Mouse (Mus musculus): Measurements from ENCODE around the gene Nrxn3.

The Nrxn3 gene

DNA sequence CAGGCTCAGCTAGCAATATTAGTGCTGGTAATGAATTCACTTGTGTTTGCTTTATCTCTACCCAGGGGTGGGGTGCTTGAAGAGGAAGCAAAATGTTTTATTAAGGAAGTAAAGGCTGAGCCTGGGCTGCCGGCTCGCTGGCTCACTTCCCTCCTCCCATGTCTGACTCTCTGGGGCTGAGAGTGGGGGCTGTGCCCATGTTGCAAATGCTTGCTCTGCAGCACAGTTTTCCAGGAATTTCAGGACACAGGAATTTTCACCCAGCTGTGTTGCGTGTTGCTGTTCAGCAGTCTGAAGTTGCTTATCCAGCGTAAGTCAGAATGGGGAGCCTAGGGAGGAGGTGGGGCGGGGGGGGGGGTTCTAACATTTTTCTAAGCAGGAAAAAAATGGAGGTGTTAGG, 89.5 kb downstream of the Nrxn3 start:
- DNase-seq (ENCODE audit: low spot score), result no peak

DNA sequence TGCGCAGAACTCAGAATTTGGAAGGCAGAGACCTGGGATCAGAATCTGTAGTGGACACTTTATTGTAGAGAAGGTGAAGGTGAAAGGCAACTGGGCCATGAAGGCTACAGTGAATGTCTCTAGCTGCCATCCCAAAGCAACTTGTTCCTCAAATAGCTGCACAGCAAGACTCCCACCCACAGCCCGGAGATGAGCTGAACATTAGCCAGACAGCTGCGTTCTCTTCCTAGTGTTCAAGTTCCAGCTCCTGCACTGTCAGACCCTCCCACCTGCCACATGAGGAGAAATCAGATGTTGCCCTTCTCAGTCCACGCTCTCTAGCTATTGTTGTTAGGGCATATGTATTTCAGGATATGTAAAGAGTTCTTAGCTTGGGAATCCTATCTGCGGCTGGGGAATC, 94.2 kb downstream of the Nrxn3 start:
- DNase-seq (ENCODE audit: low spot score), result no peak

DNA sequence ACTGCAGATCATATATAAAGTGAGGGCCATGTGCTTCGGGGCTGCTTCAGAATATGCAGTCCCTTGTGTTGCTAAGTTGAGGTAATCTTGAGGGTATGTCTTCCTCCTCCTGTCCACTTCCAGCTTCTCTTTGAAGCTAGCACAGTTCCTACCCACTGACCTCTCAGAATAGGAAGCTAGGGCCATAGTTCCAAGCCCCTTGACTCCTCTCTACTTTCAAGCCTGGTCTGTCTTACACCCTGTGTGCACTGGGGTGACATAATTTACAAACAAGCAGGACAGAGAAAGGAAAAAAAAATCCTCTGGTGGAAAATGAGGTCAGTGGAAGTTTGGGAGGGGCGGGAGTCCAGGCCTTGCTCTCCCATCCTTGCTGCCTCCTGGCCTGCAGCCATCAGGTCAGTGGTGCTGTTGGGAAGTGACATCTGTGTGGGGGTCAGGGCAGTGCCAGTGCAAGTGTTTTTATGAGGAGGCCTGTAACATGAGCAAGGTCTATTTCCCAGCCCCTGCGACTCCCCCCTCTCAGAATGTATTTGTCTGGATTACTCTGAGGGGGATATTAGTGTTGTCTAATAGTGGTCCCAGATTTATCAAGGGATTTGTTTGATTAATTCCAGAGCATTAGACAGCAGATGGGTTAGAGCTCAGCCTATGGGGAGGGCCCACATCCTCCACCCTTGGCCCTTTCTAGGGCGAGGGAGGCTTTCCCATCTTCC, 96.1 kb downstream of the Nrxn3 start:
- no peak for DNase-seq (ENCODE audit: low spot score)

DNA sequence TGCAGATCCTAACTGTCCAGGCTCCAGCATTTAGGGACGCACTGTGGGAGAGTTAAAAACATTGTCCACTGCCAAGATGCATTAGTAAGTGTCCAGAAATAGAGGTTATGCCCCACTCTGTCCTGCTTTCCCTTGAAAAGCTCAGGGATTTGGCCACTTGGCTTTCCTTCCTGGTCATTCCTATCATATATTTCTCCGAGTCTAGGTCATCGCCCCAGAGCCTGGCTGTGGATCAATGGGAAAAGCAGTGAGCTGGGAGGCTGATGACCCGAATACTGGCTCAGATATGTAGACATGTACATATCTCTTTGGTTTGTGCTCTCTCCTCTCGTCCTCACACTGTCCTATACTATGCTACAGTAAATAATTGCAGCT, 96.6 kb downstream of the Nrxn3 start:
- no peak for DNase-seq (ENCODE audit: low spot score)

DNA sequence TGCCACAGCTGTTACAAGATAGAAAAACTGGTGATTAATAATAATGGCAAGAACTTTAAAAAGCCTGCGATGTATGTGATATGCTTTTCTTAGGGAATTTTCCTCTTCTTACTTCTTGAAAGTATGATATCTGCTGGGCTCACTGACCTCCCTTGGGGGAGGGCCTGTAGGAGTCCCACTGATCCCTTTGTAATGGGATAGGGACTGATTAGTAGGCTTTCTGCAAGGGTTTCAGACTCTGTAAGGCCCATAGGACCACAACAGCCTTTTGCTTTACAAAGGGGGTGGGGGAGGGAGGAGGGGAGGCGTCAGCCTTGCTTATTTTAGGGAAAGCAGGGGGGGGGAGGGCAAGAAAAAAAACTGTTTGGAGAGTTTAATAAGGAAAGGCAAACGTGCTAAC, 97.5 kb downstream of the Nrxn3 start:
- no peak for DNase-seq (ENCODE audit: low spot score)

DNA sequence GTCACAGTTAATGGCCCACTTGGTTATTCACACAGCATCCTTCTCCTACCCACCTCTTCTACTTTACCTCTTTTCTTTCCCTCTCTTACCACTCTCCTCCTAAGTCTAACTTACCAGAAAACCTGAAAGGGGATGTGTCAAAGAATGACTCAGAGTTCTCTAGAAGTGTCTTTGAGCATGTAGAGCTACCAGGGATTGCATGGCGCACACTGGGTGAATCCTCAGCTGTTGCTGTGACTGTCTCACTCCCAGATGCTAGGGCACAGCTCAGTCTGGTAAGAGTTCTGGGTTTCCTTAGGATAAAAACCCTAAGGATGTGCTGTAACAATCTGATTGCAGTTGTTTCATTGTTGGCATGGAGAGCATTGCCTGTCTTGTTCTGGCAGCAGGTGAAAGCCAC, 108.2 kb downstream of the Nrxn3 start:
- DNase-seq (ENCODE audit: low spot score), result no peak

DNA sequence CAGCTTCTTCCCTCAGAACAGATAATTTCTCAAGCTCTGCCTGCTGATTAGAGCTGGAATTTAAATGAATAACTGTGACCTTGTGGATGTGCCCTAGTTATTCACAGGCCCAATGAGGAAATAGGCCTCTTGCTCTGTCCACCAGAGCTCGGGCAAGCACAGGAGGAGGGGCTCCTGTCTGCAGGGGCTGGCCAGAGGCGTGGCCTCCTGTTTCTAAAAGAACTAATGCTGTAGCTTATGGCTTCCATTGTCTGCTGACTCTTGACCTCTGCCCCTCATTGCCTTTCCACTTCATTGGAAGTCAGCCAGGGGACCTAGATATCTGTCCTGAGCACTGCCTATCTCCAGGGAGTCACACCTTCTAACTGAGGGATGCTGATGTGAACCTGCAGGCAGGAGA, 113.1 kb downstream of the Nrxn3 start:
- no peak for DNase-seq (ENCODE audit: low spot score)

DNA sequence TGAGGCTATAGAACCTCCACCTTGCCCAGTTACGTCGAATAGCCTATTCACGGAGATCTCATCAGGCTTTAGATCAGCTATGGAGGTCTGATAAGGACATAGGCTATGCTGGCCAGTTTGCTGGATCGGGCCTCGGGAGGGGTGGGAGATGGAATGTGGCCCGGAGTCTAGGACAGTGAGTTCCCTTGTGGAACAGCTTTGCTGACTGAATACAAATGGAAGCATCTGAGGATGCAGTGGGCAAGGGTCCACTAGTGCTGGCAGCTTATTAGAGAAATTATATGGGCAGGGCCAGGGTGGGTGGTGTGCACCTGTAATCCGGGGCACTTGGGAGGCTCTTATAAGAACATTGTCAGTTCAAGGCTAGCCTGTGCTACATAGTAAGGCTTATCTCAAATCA, 117.0 kb downstream of the Nrxn3 start:
- no peak for DNase-seq (ENCODE audit: low spot score)

DNA sequence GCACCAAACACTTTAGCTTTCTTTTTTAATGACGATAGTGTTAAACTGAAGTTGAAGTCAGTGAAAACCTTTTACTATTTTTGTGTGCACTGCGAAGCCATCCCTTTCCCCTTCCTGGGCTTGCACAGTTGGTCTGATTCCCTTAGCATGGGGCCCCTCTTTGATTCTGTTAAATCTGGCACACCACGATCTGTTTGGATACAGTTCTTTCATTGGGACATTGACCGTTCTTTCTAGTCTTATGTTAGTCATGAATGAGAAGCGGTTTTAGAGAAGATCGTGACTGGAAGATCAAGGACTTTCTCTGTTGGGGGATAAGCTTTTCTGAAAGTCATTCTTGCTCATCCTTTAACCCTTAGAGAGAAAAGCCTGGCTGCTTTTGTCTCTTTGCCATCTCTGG, 118.7 kb downstream of the Nrxn3 start:
- no peak for DNase-seq (ENCODE audit: low spot score)

DNA sequence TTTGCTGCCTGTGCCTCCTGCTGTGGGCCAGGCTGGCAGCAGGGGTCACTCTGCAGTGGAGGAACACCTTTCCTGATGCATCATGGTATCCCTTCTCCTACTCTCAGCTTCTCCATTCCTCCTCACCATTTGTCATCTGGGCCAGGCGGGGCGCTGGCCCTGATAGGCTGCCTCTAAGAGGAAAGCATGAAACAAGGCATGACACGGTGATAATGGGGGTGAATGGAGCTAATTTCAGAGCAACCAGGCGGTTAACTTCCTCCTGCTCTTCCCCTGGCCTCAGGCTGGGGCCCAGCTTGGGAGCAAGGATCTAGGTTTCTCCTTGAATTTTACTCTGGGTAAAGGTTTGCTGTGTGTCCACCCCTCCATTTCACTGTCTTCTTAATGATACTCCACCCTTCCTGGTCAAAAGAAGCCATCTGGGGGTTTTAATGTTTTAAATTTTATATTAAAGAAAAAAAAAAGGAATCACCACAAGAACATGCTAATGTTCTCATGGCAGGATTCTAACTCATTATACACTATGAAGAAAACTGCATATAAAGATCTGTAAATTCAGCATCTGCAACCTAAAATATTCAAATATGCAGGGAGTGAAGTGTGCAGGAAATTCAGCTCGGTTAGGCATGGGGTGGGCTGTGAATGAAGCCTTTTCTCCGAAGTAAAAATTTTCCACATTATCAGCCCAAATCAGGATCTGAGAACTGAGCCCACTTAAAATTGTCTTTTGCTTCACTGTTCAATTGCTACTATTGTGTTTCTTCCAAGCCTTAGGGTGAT, 127.9 kb downstream of the Nrxn3 start:
- no peak for DNase-seq (ENCODE audit: low spot score)

DNA sequence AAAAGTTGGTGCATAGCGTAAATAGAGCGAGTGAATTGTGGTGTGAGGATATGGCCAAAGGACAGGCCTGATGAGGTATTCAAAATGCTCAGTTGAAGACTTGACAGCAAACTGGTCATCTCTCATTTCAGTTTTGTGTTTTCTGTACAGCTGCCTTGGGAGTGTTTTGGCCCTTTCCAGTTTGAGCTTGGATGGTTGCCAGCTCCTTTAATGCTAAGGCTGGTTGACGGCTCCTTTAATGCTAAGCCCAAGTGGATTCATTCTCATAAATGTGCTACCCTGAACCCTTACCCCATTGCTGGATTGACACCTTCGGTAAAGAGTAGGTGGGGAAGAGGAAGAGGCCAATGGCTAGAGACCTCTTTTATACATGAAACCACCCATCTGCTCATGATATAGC, 131.4 kb downstream of the Nrxn3 start:
- no peak for DNase-seq (ENCODE audit: low spot score)

DNA sequence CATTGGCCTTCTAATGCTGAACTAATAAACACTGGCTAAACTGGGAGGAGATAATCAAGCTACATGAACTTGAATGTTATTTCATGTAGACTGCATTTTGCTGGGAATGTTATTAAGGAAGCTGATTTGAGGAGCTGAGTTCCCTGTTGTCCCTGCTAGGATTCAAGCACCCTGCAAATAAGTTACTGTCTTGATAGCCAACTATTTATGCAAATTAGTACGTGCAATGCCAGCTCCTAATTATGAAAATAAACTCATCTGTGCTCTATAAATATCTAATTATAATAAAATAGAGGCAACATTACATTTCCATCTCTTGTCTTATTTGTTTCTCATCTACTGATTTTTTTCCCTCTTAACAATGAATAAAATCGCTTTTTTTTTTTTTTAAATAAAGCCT, 135.0 kb downstream of the Nrxn3 start:
- no peak for DNase-seq (ENCODE audit: low spot score)

DNA sequence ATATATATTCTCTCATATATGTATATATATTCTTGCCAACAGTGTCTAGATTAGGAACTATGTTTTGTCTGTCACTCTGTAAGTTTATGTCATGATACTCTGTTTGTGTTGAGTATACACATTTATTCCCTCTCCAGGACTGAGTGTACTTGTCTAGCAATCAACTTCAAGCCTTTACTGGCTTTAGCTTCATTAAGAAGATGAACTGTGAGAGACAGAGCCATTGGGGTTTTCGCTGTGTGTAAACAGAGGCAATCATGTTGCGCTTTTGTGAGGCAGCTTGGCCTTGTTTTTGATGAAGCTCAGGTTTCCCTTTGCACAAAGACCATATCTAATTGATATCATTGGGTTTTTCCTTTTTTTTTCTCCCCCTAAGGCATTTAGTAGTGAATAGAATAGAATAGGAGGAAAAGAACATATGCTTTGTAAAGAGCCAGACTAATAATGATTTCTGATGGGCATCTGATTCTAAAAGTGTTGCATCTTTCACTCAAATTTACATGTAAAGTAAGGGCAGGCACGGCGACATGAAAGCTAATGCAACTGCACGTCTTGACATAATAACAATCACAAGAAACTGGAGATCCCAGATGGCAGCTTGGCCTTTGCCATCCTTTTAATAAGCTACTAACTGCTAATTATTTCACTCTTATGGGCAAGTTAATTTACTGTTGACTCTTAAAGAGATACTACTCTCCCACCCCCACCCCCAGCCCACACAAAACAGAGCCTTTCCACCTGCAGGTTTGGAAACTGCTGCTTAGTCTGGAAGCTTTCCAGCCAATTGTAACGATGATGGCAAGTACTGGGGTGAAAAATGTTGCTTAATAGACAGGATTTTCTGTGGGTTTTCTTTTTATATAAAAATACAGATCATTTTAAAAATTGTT, 137.0 kb downstream of the Nrxn3 start:
- no peak for DNase-seq (ENCODE audit: low spot score)

DNA sequence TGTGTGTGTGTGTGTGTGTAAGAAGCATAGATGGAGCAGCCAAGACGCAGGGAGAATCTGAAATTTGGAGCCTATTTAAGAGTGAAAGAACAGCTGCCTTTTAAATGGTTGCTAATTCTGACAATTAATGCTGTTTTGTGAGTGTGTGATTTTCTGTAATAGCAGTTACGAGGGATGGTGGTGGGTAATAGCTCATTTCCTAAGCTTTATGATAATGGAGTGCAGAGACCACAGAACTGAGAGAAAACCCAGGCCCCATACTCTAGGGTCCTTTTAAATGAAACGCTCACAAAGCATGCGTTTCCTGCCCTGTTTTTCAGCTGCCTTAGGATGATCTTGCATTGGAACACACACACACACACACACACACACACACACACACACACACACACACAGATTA, 137.7 kb downstream of the Nrxn3 start:
- DNase-seq (ENCODE audit: low spot score), result no peak

DNA sequence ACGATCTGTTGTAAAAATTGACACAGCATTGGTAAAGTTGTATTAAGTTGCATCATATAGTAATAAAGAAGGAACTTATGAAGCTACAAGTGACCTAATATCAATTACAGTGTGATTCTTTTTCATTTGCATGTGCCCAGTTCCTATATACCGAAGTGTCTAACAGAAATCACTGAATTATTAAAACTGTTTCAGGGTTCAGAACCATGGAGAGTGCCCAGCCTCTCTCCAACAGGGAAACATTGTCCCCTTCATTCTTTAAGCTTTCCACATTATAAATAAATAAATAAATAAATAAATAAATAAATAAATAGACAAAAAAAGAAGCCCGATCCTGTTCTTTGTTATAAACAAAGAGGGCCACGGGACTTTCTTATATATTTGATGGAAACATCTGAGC, 140.4 kb downstream of the Nrxn3 start:
- DNase-seq (ENCODE audit: low spot score), result no peak

DNA sequence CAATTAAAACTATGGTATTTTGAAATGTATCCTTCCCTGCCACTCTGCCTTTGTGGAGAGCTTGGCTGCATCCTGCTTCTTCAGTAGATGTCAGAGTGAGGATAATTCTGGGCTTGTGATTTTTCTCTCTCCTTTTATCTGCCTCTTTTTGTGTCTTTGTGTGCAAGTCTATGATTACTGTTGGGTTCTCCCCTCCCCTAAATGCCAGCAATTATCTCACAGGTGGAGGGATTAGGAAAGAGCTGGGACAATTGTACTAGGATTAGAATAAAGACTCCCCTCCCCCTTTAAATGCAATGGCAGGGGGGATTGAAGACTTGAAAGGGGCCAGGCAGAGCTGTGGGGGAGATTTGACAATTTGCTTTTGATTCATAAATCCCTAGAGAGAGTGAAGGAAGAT, 145.6 kb downstream of the Nrxn3 start:
- no peak for DNase-seq (ENCODE audit: low spot score)

DNA sequence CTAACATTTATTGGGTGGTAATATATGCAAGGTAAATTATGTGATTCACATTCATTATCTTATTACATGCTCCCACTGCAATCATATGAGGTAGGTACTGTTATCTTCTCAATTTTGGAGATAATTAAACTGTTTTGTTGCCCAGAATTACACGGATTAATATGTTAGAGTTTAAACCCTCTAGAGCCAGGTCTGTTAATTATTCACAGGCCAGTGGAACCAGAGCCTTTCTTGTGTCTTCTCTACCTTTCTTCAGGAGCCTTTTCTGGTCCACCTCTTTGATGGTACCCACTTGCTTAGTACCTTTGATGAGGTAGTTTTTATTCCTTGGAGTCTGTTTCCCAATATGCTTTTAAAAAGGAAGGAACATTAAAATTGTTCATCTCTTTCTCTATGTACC, 174.7 kb downstream of the Nrxn3 start:
- no peak for DNase-seq (ENCODE audit: low spot score)

DNA sequence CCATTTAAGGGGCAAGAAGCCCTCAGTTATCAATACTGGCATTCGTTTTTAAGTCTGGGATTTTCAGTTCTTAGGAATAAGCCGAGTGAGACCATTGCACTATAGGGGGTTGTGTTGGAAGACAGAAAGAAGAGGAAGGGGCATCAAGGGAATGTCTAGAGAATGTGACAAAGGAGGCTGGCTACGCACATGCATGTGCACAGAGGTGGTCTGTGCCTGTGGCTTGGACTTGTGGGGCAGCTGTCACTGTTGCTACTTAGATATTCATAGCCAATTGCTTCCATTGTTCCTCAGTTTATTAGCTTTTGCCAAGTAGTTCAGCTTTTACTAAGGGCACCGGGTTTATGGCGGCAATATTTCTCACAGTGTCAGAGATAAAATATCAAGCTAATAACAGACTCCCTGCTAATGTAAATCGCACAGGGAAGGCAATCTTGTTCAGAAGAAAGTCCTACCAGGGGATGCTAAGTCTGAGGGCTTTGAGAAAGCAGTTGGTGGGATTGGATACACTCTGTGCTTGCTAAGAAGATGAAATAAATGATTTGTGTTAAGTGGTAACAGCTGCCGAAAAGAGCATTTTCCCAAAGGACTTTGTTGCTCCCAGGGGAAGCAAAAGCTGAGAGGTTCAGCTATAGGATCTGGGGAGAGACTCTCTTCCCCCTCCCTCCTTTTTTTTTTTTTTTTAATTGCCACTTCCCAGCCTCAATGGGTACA, 177.5 kb downstream of the Nrxn3 start:
- no peak for DNase-seq (ENCODE audit: low spot score)

DNA sequence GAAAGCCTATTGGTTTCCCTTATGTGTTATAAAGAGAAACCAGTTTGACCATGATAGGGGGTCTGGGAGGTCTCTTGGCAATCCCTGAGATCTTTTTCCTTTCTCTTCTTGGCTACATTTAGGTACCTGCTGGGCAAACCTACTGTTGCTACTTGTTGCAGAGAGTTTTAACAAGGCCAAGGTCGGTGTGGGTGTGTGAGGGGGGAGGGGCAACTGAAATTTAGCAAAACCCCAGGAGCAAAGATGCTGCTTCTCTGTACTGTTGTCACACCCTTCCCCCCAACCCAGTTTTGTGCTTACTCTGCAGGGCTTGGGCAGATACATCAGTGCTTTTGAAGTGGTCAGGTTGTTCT, 178.0 kb downstream of the Nrxn3 start:
- DNase-seq (ENCODE audit: low spot score), result peak; percentile 3

DNA sequence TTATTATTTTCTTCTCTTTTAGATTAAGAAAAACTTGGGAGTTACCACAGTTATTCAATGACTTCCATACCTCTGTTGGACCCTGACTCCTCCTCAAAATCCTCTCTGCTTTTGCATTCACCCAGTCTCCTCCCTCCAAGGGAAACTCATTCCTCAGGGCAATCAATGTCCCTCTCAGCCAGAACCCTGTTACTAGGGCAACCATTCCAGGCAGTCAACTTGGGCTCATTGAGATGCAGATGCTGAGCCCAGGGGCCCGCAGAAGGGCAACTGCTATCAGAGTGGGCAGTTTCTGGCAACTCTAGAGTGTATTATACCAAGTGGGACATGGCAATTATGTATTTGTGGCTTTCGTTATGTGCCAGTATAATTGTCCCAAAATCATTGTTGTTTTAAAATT, 188.1 kb downstream of the Nrxn3 start:
- no peak for DNase-seq (ENCODE audit: low spot score)

DNA sequence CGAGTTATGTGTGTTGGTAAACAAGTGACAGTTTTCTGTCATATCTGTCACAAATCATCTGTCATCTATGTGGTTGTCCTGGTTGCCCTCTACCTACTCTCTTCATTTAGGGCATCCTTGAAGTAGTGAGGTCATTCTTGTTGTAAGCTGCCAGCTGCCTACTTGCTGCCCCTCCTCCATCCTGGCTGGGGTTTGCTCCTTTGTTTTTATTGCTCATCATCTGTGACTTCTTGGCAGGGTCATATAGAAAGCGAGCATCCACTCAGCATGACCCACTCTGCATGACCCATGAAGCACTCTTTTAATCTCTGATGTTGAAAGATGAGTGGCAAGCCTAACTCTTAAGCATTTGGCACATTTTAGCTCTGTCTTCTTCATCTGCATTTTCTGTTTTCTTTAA, 194.1 kb downstream of the Nrxn3 start:
- no peak for DNase-seq (ENCODE audit: low spot score)

DNA sequence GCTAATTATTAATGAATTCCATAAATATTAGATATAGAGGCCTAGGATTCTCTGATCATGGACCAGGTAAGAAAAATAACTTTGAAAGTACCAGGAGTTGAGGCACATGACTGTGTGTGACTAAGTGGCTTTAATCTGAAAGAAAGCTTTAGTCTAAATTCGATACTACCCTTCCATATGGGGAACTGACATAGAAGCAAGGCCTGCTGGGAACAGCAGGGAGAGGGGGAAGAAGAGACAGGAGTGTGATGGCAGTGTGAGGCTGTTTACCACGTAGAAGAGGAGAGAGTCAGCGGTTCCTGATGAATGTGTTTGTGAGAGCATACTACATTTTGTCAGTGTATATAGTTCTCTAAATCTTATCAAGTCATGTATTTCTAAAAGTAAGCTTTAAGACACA, 202.2 kb downstream of the Nrxn3 start:
- no peak for DNase-seq (ENCODE audit: low spot score)

Data from testis, postnatal 14 days (tissue).